Mouse (Mus musculus) liver, adult 2 months (tissue): ENCODE measurements around the gene Frat1. TPM values are rescaled to one million over a fixed set of nuclear protein-coding genes. Genes with fewer than 3 reads are reported as not detected.

ENCODE experiments used
- DNase-seq: peaks from one replicate; pipeline ENCODE4 v3.0.0-alpha.2; 2011; ENCODE audit warnings: low read depth, low spot score; ENCODE audit errors: extremely low read depth
- H3K27ac ChIP-seq: fragments of 200-500 bp; replicated peaks from 2 replicates; pipeline ENCODE4 v1.5.1; 2012; ENCODE audit warnings: low read depth, mild to moderate bottlenecking, control low read depth, inconsistent platforms, low read length; ENCODE audit not compliant: insufficient read depth
- H3K27me3 ChIP-seq: fragments of 200-500 bp; 2 replicates; pipeline ENCODE4 v1.6.1; 2012; ENCODE audit warnings: mild to moderate bottlenecking, moderate library complexity, low read length, inconsistent platforms; ENCODE audit not compliant: control insufficient read depth, insufficient read depth
- H3K36me3 ChIP-seq: fragments of 200-500 bp; 2 replicates; pipeline ENCODE4 v1.6.1; 2012; ENCODE audit warnings: low read length, inconsistent platforms; ENCODE audit not compliant: control insufficient read depth, insufficient read depth
- H3K4me1 ChIP-seq: fragments of 200-500 bp; 2 replicates; pipeline ENCODE4 v1.6.1; 2011; ENCODE audit warnings: low read length; ENCODE audit not compliant: control insufficient read depth, insufficient read depth
- H3K4me3 ChIP-seq: fragments of 200-500 bp; 2 replicates; pipeline ENCODE4 v1.5.1; 2011; ENCODE audit warnings: low read depth, mild to moderate bottlenecking, control low read depth, low read length, moderate library complexity; ENCODE audit not compliant: insufficient read depth
- H3K79me2 ChIP-seq: fragments of 200-500 bp; 2 replicates; pipeline ENCODE4 v1.6.1; 2012; ENCODE audit warnings: inconsistent platforms, mild to moderate bottlenecking, low read length, moderate library complexity; ENCODE audit not compliant: control insufficient read depth, insufficient read depth
- H3K9ac ChIP-seq: fragments of 200-500 bp; 2 replicates; pipeline ENCODE4 v1.6.1; 2012; ENCODE audit warnings: low read depth, mild to moderate bottlenecking, control low read depth, inconsistent platforms, low read length
- CTCF ChIP-seq: fragments of 200-500 bp; IDR thresholded peaks from 2 replicates; pipeline ENCODE4 v1.5.1; 2011; ENCODE audit warnings: low read depth, low read length, control low read depth
- POLR2A ChIP-seq: fragments of 200-500 bp; IDR thresholded peaks from 2 replicates; pipeline ENCODE4 v1.6.1; 2011; ENCODE audit warnings: low read length, control low read depth; ENCODE audit not compliant: insufficient read depth; ENCODE audit errors: extremely low read depth
- WGBS: fragments of 180-500 bp; shearing (Covaris S2); methylation state at CpG from one replicate; pipeline ENCODE4 v1.1.7; 2018; 5-methylcytosine and 5-hydroxymethylcytosine counted together
- polyA plus RNA-seq: library from polyadenylated mRNA; depleted of rRNA; stranded (reverse); fragments of >200 nt; gene quantifications from 2 replicates; pipeline ENCODE4 v1.2.3, GENCODE M21; 2012; rRNA removed
- total RNA-seq: library from RNA; depleted of rRNA; stranded (reverse); fragments of >200 nt; gene quantifications from 2 replicates; pipeline ENCODE4 v1.2.3, GENCODE M21; 2014; rRNA removed

Frat1 gene
- total and polyA plus RNA-seq, 2 experiments, result 1.9 to 5.6 TPM

DNA sequence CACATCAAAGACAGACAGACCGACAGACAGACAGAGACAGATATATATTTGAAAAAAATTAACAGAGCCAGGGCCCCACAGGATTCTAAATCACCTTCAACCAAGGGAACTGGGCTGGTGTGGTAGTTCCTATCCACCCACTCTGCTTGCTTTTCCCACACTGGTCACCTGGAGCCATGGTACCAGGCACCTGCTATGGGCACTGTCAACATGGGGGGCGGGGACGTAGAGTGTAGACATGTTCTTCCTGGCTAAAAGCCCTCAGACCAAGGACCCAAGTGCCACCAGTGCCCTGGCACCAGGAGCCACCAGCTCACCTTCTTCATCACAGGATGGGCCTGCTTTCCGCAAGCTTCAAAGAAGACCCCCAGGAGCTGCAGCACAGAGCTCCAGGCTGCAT, 52.1 kb downstream of the Frat1 start:
- DNase-seq, result no peak
- no peak overlapping the region for H3K4me3 ChIP-seq
- H3K36me3 ChIP-seq, result peaks cover 15% of the 10 kb centered on the region
- H3K27ac ChIP-seq, result no peak overlapping the region
- WGBS, result 95% methylated on average over 4 of the region's 4 CpGs
- H3K4me1 ChIP-seq, result no peaks in the 10 kb centered on the region
- H3K9ac ChIP-seq, result no peak overlapping the region
- no peak for TF ChIP-seq CTCF
- no peak for TF ChIP-seq POLR2A
- no peaks in the 10 kb centered on the region for H3K79me2 ChIP-seq
- no peaks in the 10 kb centered on the region for H3K27me3 ChIP-seq

Other genes starting within 250 kb of the Frat1 start
- gene Gm340, start 247.6 kb upstream of the Frat1 start, total RNA-seq, result 3.0 and 3.4 TPM in 2 replicates
- 0.51 and 0.69 TPM in 2 replicates for gene Gm340, start 247.6 kb upstream of the Frat1 start, polyA plus RNA-seq
- 0.07 and 0.09 TPM in 2 replicates for gene Slit1, start 86.3 kb upstream of the Frat1 start, total RNA-seq
- 0.02 and 0.18 TPM in 2 replicates for gene Slit1, start 86.3 kb upstream of the Frat1 start, polyA plus RNA-seq
- gene Arhgap19, start 27.9 kb upstream of the Frat1 start, total RNA-seq, result 1.9 and 2.8 TPM in 2 replicates
- gene Arhgap19, start 27.9 kb upstream of the Frat1 start, polyA plus RNA-seq, result 0.72 and 1.2 TPM in 2 replicates
- 0.87 and 1.3 TPM in 2 replicates for gene Frat2, start 18.2 kb downstream of the Frat1 start, total RNA-seq
- gene Frat2, start 18.2 kb downstream of the Frat1 start, polyA plus RNA-seq, result 2.2 and 2.4 TPM in 2 replicates
- gene Rrp12, start 66.2 kb downstream of the Frat1 start, total RNA-seq, result 1.4 and 1.8 TPM in 2 replicates
- gene Rrp12, start 66.2 kb downstream of the Frat1 start, polyA plus RNA-seq, result 2.4 and 4.1 TPM in 2 replicates
- gene Pgam1, start 82.0 kb downstream of the Frat1 start, total RNA-seq, result 108 and 145 TPM in 2 replicates
- gene Pgam1, start 82.0 kb downstream of the Frat1 start, polyA plus RNA-seq, result 195 and 215 TPM in 2 replicates
- 5.6 and 6.5 TPM in 2 replicates for gene Exosc1, start 103.5 kb downstream of the Frat1 start, total RNA-seq
- gene Exosc1, start 103.5 kb downstream of the Frat1 start, polyA plus RNA-seq, result 5.9 and 8.2 TPM in 2 replicates
- gene Zdhhc16, start 103.5 kb downstream of the Frat1 start, total RNA-seq, result 7.9 and 15.0 TPM in 2 replicates
- 40.9 and 49.9 TPM in 2 replicates for gene Zdhhc16, start 103.5 kb downstream of the Frat1 start, polyA plus RNA-seq
- gene Mms19, start 151.2 kb downstream of the Frat1 start, total RNA-seq, result 14.9 and 15.1 TPM in 2 replicates
- 23.2 and 39.5 TPM in 2 replicates for gene Mms19, start 151.2 kb downstream of the Frat1 start, polyA plus RNA-seq
- gene Ubtd1, start 151.8 kb downstream of the Frat1 start, total RNA-seq, result 4.6 and 4.8 TPM in 2 replicates
- 13.4 and 15.3 TPM in 2 replicates for gene Ubtd1, start 151.8 kb downstream of the Frat1 start, polyA plus RNA-seq
- 1.1 and 1.2 TPM in 2 replicates for gene Ankrd2, start 206.0 kb downstream of the Frat1 start, total RNA-seq
- 0.37 and 0.65 TPM in 2 replicates for gene Ankrd2, start 206.0 kb downstream of the Frat1 start, polyA plus RNA-seq
- gene Hoga1, start 215.6 kb downstream of the Frat1 start, total RNA-seq, result 128 and 132 TPM in 2 replicates
- gene Hoga1, start 215.6 kb downstream of the Frat1 start, polyA plus RNA-seq, result 247 and 290 TPM in 2 replicates
- 13.9 and 17.1 TPM in 2 replicates for gene 4933411K16Rik, start 222.3 kb downstream of the Frat1 start, total RNA-seq
- 3.5 and 7.0 TPM in 2 replicates for gene 4933411K16Rik, start 222.3 kb downstream of the Frat1 start, polyA plus RNA-seq